Mouse (Mus musculus) small intestine, adult 2 months (tissue): ENCODE data around the gene Apoa1. TPM values are rescaled to one million over a fixed set of nuclear protein-coding genes. Genes with fewer than 3 reads are reported as not detected.

ENCODE experiments used
- H3K27ac ChIP-seq: fragments of 200-500 bp; 2 replicates; pipeline ENCODE4 v1.5.1; 2012; ENCODE audit warnings: low read depth, low read length, control low read depth, inconsistent platforms; ENCODE audit not compliant: insufficient read depth
- H3K27me3 ChIP-seq: fragments of 200-500 bp; 2 replicates; pipeline ENCODE4 v1.6.1; 2012; ENCODE audit warnings: mild to moderate bottlenecking, moderate library complexity, low read length, inconsistent platforms; ENCODE audit not compliant: control insufficient read depth, insufficient read depth
- H3K36me3 ChIP-seq: fragments of 200-500 bp; 2 replicates; pipeline ENCODE4 v1.6.1; 2012; ENCODE audit warnings: mild to moderate bottlenecking, low read length, control low read depth, inconsistent platforms; ENCODE audit not compliant: control insufficient read depth, insufficient read depth
- H3K4me1 ChIP-seq: fragments of 200-500 bp; 2 replicates; pipeline ENCODE4 v1.6.1; 2012; ENCODE audit warnings: low read length, inconsistent platforms, mixed read lengths; ENCODE audit not compliant: control insufficient read depth, insufficient read depth, insufficient read length
- H3K4me3 ChIP-seq: fragments of 200-500 bp; 2 replicates; pipeline ENCODE4 v1.5.1; 2012; ENCODE audit warnings: low read depth, mild to moderate bottlenecking, control low read depth, inconsistent platforms, low read length, moderate library complexity
- CTCF ChIP-seq: fragments of 200-500 bp; IDR thresholded peaks from 2 replicates; pipeline ENCODE4 v1.5.1; 2012; ENCODE audit warnings: low read depth, mild to moderate bottlenecking, control low read depth, inconsistent platforms, low read length, moderate library complexity, mixed read lengths; ENCODE audit not compliant: insufficient replicate concordance, insufficient read length; ENCODE audit errors: extremely low read depth
- POLR2A ChIP-seq: fragments of 200-500 bp; IDR thresholded peaks from 2 replicates; pipeline ENCODE4 v1.6.1; 2012; ENCODE audit warnings: low read depth, mild to moderate bottlenecking, control low read depth, inconsistent platforms, low read length, moderate library complexity
- WGBS: fragments of 180-500 bp; shearing (Covaris S2); methylation state at CpG from one replicate; pipeline ENCODE4 v1.1.7; 2018; 5-methylcytosine and 5-hydroxymethylcytosine counted together
- polyA plus RNA-seq: library from polyadenylated mRNA; depleted of rRNA; stranded (reverse); fragments of >200 nt; gene quantifications from 2 replicates; pipeline ENCODE4 v1.2.3, GENCODE M21; 2012

The Apoa1 gene
- polyA plus RNA-seq, 1 experiment: 15,923 TPM

DNA sequence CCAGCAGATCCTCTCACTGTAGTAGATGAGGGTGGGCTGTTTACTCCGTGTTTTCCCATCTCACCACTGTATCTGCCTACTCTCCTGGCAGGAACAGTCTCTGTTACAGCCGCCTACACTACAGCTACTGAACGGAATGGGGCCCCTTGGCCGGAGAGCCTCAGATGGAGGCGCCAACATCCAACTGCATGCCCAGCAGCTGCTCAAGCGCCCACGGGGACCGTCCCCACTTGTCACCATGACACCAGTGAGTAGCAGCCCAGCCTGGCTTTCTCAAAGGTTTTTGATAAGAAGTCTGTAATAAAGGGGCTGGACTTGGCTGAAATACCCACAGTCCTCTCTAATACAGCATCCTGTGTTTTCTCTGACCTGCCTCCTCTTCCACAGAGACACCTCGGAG is 29.9 kb upstream of the Apoa1 start:
- peaks cover 5% of the 10 kb centered on the region; the same call in 1 of the 2 replicates for H3K4me1 ChIP-seq
- TF ChIP-seq CTCF: no peak
- TF ChIP-seq POLR2A: no peak
- 82% methylated on average over 9 of the region's 9 CpGs for WGBS
- H3K36me3 ChIP-seq: peaks cover 46% of the 10 kb centered on the region
- no peak overlapping the region for H3K4me3 ChIP-seq
- H3K27ac ChIP-seq: no peak overlapping the region
- H3K27me3 ChIP-seq: no peaks in the 10 kb centered on the region

DNA sequence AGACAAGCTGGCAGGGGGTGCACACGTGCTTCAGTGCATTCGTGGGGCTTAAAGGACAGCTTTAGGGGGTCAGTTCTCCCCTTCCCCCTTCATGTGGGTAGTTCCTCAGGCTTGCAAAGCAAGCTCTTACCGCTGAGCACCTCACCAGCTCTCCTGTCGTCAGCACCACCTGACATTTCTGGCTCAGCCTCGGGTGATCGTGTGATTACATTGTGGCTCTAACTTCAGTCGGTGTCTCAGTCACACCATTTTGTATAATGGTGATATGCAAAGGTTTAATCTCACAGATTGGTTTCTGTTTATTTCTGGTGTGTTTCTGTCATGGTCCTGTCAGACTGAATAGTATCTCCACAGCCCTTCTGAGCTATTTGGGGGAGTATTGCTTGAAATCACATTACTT is 29.4 kb upstream of the Apoa1 start:
- Histone ChIP-seq H3K4me1 (peaks cover 5% of the 10 kb centered on the region; the same call in 1 of the 2 replicates), H3K36me3 (peaks cover 46% of the 10 kb centered on the region), H3K27me3 (no peaks in the 10 kb centered on the region), H3K4me3 (no peak overlapping the region), H3K27ac (no peak overlapping the region)
- 86% methylated on average over 7 of the region's 7 CpGs for WGBS
- no peak for TF ChIP-seq POLR2A
- TF ChIP-seq CTCF: no peak

DNA sequence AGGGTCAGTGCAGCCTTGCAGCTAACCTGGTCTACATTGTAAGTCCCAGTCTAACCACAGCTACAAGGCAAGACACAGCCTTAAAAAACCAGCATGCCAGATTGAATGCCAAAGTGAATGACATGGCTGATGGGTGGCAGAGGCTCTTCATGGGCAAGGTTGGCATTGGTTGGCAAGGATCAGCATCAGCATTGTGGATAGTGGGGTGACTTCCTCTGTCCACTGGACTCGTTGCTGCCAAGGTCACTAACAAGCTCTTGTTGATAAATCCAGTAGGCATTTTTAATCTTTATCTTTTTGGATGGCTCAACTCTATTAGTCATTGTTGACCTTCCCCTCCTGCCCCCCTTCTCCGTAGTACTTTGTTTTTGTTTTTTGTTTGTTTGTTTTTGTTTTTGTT is 28.8 kb upstream of the Apoa1 start:
- Histone ChIP-seq H3K36me3 (peaks cover 42% of the 10 kb centered on the region), H3K27me3 (no peaks in the 10 kb centered on the region), H3K27ac (no peak overlapping the region), H3K4me1 (peaks cover 9% of the 10 kb centered on the region; the same call in 1 of the 2 replicates), H3K4me3 (no peak overlapping the region)
- TF ChIP-seq POLR2A (no peak), CTCF (no peak)
- WGBS: 56% methylated on average over 2 of the region's 2 CpGs

DNA sequence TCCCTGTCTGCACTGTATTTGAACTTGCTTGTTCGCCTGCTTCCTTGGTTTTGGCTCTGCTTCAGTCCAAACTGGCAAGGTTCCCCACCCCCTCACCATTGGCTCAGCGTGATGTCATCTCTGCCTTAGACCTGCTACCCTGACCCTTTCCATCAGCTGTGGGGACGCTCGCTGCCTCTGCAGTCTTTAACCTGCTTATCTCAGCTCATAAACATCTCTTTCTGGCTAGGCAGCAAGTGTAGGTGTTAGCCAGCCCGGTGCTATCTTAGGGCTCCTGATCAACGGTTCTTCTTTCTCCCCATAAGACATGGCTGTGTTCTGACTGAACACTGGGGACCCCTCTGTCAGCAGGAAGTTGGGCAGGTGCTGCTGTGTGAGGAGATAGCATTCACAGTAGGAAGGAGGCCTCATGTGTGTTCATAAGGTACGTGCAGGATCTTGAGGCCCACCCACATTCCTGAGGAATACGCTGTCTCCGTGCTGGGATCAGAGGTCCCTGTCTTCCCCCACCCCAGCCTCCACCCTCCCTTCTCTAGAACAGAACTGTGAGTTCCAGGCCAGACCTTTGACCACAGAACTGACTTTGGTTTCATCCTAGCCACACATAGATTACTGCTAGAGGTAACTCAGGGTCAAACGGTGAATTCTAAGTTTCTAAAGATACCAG is 21.4 kb upstream of the Apoa1 start:
- Histone ChIP-seq H3K4me1 (peaks cover 26% of the 10 kb centered on the region), H3K27ac (peak overlapping the region; percentile 94), H3K36me3 (peaks cover 26% of the 10 kb centered on the region), H3K4me3 (no peak overlapping the region), H3K27me3 (no peaks in the 10 kb centered on the region)
- no peak for TF ChIP-seq CTCF
- TF ChIP-seq POLR2A: peak; percentile 31; the same call in 1 of the 2 replicates
- 25% methylated on average over 10 of the region's 10 CpGs for WGBS

DNA sequence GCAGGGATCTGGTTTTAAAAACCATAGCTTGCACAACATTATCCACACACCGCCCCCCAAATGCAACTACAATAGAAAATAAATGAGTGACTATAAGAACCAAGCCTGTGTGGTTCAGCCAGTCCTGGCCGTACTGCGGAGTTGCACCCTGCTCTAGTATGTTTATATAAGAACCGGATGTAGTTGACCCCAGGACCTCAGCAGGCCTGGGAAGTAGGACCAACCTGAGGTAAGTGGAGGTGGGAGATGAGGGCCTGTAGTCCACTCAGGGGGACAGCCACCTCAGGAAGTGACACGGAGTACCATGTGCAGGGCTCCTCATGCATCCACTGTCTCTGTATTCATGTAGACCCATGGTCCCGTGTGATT is 20.9 kb upstream of the Apoa1 start:
- Histone ChIP-seq H3K27me3 (no peaks in the 10 kb centered on the region), H3K4me3 (no peak overlapping the region), H3K36me3 (peaks cover 27% of the 10 kb centered on the region), H3K27ac (peak overlapping the region; percentile 87), H3K4me1 (peaks cover 26% of the 10 kb centered on the region)
- WGBS: 79% methylated on average over 6 of the region's 6 CpGs
- no peak for TF ChIP-seq POLR2A
- TF ChIP-seq CTCF: no peak

DNA sequence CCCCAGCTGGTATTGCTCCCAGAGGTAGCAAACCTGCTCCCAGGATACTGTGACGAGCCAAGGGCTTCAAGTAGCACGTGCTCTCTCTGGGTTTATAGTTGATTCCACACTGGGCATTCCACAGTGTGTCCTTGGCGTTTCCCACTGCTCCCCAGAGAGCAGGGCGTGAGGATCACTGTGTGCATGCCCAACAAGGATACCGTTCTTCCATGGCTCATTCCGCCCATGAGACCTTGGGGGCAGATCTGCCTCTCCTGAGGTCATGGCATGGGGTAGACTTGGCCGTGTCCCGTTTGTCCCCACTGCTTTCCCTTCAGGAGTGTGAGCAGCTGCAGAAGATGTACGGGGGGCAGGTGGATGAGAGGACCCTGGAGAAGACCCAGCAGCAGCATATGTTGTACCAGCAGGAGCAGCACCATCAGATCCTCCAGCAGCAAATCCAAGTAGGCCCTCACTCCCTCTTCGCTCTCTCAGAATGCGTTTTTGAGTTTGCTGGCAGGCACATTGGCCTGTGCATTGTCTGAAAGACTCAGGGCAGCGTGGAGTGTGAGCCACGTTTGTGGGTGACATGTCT is 19.9 kb upstream of the Apoa1 start:
- WGBS: 92% methylated on average over 13 of the region's 13 CpGs
- Histone ChIP-seq H3K36me3 (peaks cover 27% of the 10 kb centered on the region), H3K4me3 (no peak overlapping the region), H3K4me1 (peaks cover 26% of the 10 kb centered on the region), H3K27me3 (no peaks in the 10 kb centered on the region), H3K27ac (no peak overlapping the region)
- no peak for TF ChIP-seq CTCF
- TF ChIP-seq POLR2A: no peak

DNA sequence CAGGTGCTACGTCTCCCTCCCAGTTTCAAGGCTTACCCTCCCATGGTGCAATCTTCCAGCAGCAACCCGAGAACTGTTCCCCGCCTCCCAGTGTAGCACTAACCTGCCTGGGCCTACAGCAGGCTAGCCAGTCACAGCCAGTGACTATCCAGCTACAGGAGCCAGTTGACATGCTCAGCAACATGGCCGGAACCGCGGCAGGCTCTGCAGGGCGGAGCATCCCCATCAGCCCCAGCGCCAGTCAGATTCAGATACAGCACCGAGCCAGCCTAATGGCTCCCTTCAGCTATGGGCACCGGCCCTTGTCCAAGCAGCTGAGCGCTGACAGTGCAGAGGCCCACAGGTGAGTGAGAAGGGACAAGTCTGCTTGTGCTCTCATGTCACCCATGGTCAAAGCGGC is 17.9 kb upstream of the Apoa1 start:
- peaks cover 17% of the 10 kb centered on the region for H3K4me1 ChIP-seq
- no peak for TF ChIP-seq POLR2A
- H3K4me3 ChIP-seq: no peak overlapping the region
- peaks cover 28% of the 10 kb centered on the region for H3K36me3 ChIP-seq
- 94% methylated on average over 12 of the region's 12 CpGs for WGBS
- no peak overlapping the region for H3K27ac ChIP-seq
- no peaks in the 10 kb centered on the region for H3K27me3 ChIP-seq
